In the genomic region with DNA sequence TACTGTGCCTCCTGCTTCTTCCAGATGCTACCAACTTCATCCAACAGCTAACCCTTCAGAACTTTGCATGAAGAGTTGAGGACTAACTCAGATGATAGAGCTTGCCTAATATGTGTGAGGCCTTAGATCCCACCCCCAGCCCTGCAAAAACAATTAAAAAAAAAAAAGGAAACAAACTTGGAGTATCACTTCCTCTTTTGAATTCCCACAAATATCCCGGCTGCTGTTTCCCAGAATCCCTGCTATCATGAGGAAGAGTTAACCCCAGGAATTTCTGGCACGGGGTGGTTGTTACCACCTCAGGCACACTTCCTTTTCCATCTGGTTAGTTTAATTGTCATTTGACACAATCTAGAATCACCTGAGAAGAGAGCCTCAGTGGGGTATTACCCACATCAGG, we compare ENCODE assay signal across 19 mouse cellular contexts.
DNase-seq lines count a peak whose midpoint lies in the region; ATAC-seq and TF ChIP-seq lines count a peak whose summit lies in the region.
"Had no signal": no experiment of that assay in that cellular context is flagged by ENCODE, and none has a peak within 500 bp of the region (broad histone marks: within the 10 kb centered on the region; RNA-seq: fewer than 3 reads in every experiment).

No protein-coding gene starts in this region.

- no peak overlapping the region for H3K9ac ChIP-seq in heart, embryonic 11.5 days (ENCODE audit: low read depth, low read length)
- H3K9ac ChIP-seq in heart, adult 2 months (ENCODE audit: low read depth, low read length) = no peak overlapping the region
- H3K9ac ChIP-seq: embryonic facial prominence, embryonic 12.5 days; forebrain, embryonic 13.5 days; forebrain, embryonic 15.5 days had no signal

- peak; percentile 90 for DNase-seq in heart, adult 11 months
- peak; percentile 7 to 34 for DNase-seq in heart, adult 9 months (ENCODE audit: low spot score in 2 of 2)
- DNase-seq in heart, adult 2 months = no peak
- no peak for DNase-seq in left cerebral cortex, adult 9 months (ENCODE audit: low spot score in 2 of 2)
- DNase-seq in lung, postnatal 14 days = no peak
- DNase-seq: adrenal gland, adult 2 months; adrenal gland, postnatal 10 days; adrenal gland, postnatal 25 days; cerebellum, adult 11-12 months; cerebellum, adult 2 months; cerebellum, adult 9-10 months; cerebellum, postnatal 10 days; cerebellum, postnatal 25 days had no signal

- intact Hi-C loops in heart, adult 2 months (cut with DNase I) = loop anchor here (2.0 to 5.0 kb wide), 3 partner anchors 23 to 63 kb away; no protein-coding TSS in a partner anchor

- ATAC-seq in heart, embryonic 11.5 days (replicated peaks; ENCODE audit: insufficient number of reproducible peaks, low FRiP score, low TSS enrichment) = no peak
- peak; percentile 26; the same call in 1 of the 2 replicates for ATAC-seq in megakaryocyte, adult 5-6 weeks (ENCODE audit: poor library complexity, severe bottlenecking)
- ATAC-seq: forebrain, embryonic 13.5 days; forebrain, embryonic 15.5 days had no signal

- TF ChIP-seq CTCF in heart, adult 2 months (IDR thresholded peaks at IDR 0.05) = no peak

- no peak overlapping the region for H3K27ac ChIP-seq in heart, embryonic 11.5 days (ENCODE audit: low read depth, low read length)
- H3K27ac ChIP-seq in heart, adult 2 months = no peak overlapping the region; the same call in 1 of the 2 replicates
- H3K27ac ChIP-seq: embryonic facial prominence, embryonic 10.5 days; embryonic facial prominence, embryonic 12.5 days; forebrain, embryonic 13.5 days; forebrain, embryonic 15.5 days had no signal

- H3K27me3 ChIP-seq in heart, embryonic 11.5 days (ENCODE audit: control insufficient read depth, insufficient read depth, low read length) = no peaks in the 10 kb centered on the region
- H3K27me3 ChIP-seq in heart, adult 2 months (ENCODE audit: control insufficient read depth, insufficient read depth, low read length) = no peaks in the 10 kb centered on the region
- H3K27me3 ChIP-seq: embryonic facial prominence, embryonic 12.5 days; forebrain, embryonic 13.5 days; forebrain, embryonic 15.5 days had no signal

- 78% methylated on average over 2 of the region's 2 CpGs for WGBS in heart, embryonic 11.5 days (ENCODE audit: insufficient replicate concordance)
- WGBS in heart, adult 2 months = 39% methylated on average over 2 of the region's 2 CpGs

- TF ChIP-seq POLR2A in heart, adult 2 months (IDR thresholded peaks at IDR 0.05; ENCODE audit: insufficient read depth, low read depth, low read length) = no peak

- H3K4me3 ChIP-seq in heart, embryonic 11.5 days (ENCODE audit: low read depth, low read length) = no peak overlapping the region
- no peak overlapping the region for H3K4me3 ChIP-seq in heart, adult 2 months
- H3K4me3 ChIP-seq: embryonic facial prominence, embryonic 10.5 days; embryonic facial prominence, embryonic 12.5 days; forebrain, embryonic 13.5 days; forebrain, embryonic 15.5 days had no signal

- H3K36me3 ChIP-seq in heart, embryonic 11.5 days (ENCODE audit: control insufficient read depth, insufficient read depth, low read length) = no peaks in the 10 kb centered on the region
- H3K36me3 ChIP-seq in heart, adult 2 months (ENCODE audit: control insufficient read depth, insufficient read depth, low read length) = no peaks in the 10 kb centered on the region
- H3K36me3 ChIP-seq: embryonic facial prominence, embryonic 10.5 days; embryonic facial prominence, embryonic 12.5 days; forebrain, embryonic 15.5 days had no signal

- no peaks in the 10 kb centered on the region for H3K79me2 ChIP-seq in heart, adult 2 months (replicated peaks; ENCODE audit: control insufficient read depth, insufficient read depth, low read length)

- H3K4me2 ChIP-seq in heart, embryonic 11.5 days = no peak overlapping the region
- H3K4me2 ChIP-seq: embryonic facial prominence, embryonic 12.5 days; forebrain, embryonic 13.5 days; forebrain, embryonic 15.5 days had no signal

- 0 out of 2 replicates have a peak, but pooled peaks cover 3% of the 10 kb centered on the region for H3K4me1 ChIP-seq in heart, embryonic 11.5 days (ENCODE audit: control insufficient read depth, insufficient read depth, low read length)
- H3K4me1 ChIP-seq in heart, adult 2 months (ENCODE audit: control insufficient read depth, insufficient read depth, low read length) = peaks cover 8% of the 10 kb centered on the region
- H3K4me1 ChIP-seq: embryonic facial prominence, embryonic 12.5 days had no signal

- no peaks in the 10 kb centered on the region for H3K9me3 ChIP-seq in heart, embryonic 11.5 days (replicated peaks; ENCODE audit: control insufficient read depth, low read length)
- H3K9me3 ChIP-seq: embryonic facial prominence, embryonic 12.5 days; forebrain, embryonic 15.5 days had no signal

- no peak for TF ChIP-seq EP300 in heart, adult 2 months (IDR thresholded peaks at IDR 0.05; ENCODE audit: insufficient read depth, low read depth, low read length)

Comparison
In these comparisons a context has a peak if more than half of its experiments do, and no peak if none do; other contexts are left out.
1. DNase-seq: peak in heart, adult 11 months (single experiment) and heart, adult 9 months (2 of 2); none in heart, adult 2 months (0 of 2), left cerebral cortex, adult 9 months (0 of 2) and lung, postnatal 14 days (single experiment).